Mouse (Mus musculus) heart, postnatal 0 days (tissue): Measurements from ENCODE around the gene Ofcc1. TPM values are rescaled to one million over a fixed set of nuclear protein-coding genes. Genes with fewer than 3 reads are reported as not detected.

Source experiments
- ATAC-seq: fragments of 200-750 bp; cut with Nextera tagmentation; 2 replicates; pipeline ENCODE4 v1.8.0; 2017; ENCODE audit warnings: low read depth, moderate number of reproducible peaks, moderate library complexity; ENCODE audit not compliant: insufficient read depth
- DNase-seq: peaks from one replicate; pipeline ENCODE4 v3.0.0-alpha.2; 2016; ENCODE audit warnings: low spot score
- H3K27ac ChIP-seq: fragments of 300-500 bp; sonication (generic); 2 replicates; pipeline ENCODE4 v1.5.1; 2014; ENCODE audit warnings: low read depth, mild to moderate bottlenecking
- H3K27me3 ChIP-seq: fragments of 300-500 bp; sonication (generic); 2 replicates; pipeline ENCODE4 v1.6.1; 2014; ENCODE audit warnings: low read length, mixed read lengths; ENCODE audit not compliant: control insufficient read depth, insufficient read depth
- H3K36me3 ChIP-seq: fragments of 300-500 bp; sonication (generic); replicated peaks from 2 replicates; pipeline ENCODE4 v1.6.1; 2014; ENCODE audit warnings: low read length, mixed read lengths; ENCODE audit not compliant: control insufficient read depth, insufficient read depth
- H3K4me1 ChIP-seq: fragments of 300-500 bp; sonication (generic); 2 replicates; pipeline ENCODE4 v1.6.1; 2014; ENCODE audit warnings: antibody characterized with exemption; ENCODE audit not compliant: control insufficient read depth, insufficient read depth
- H3K4me2 ChIP-seq: fragments of 300-500 bp; sonication (generic); 2 replicates; pipeline ENCODE4 v1.6.1; 2014; ENCODE audit warnings: low read depth, mild to moderate bottlenecking, low read length, moderate library complexity
- H3K4me3 ChIP-seq: fragments of 300-500 bp; sonication (generic); 2 replicates; pipeline ENCODE4 v1.5.1; 2014; ENCODE audit warnings: low read depth, low read length
- H3K9ac ChIP-seq: fragments of 300-500 bp; sonication (generic); replicated peaks from 2 replicates; pipeline ENCODE4 v1.6.1; 2014; ENCODE audit warnings: low read depth, low read length, mixed read lengths
- H3K9me3 ChIP-seq: fragments of 300-500 bp; sonication (generic); replicated peaks from 2 replicates; pipeline ENCODE4 v1.6.1; 2016; ENCODE audit warnings: low read length; ENCODE audit not compliant: control insufficient read depth
- CTCF ChIP-seq: IDR thresholded peaks from 2 replicates; pipeline ENCODE4 v1.5.1; 2016; ENCODE audit warnings: antibody characterized with exemption, control low read depth, low read depth
- EP300 ChIP-seq: IDR thresholded peaks from 2 replicates; pipeline ENCODE4 v1.6.1; 2016; ENCODE audit warnings: antibody characterized with exemption, low read depth
- WGBS: fragments of 180-500 bp; shearing (Covaris S2); extraction: QIAGEN DNeasy Blood & Tissue Kit; methylation state at CpG from one replicate; pipeline ENCODE4 v1.1.7; 2014; 5-methylcytosine and 5-hydroxymethylcytosine counted together
- polyA plus RNA-seq: library from polyadenylated mRNA; unstranded; fragments of >200 nt; fragmentation: Nextera tagmentation; extraction: Ambion mirVana; gene quantifications from 2 replicates; pipeline ENCODE4 v1.2.1, GENCODE M21; 2015
- total RNA-seq: library from RNA; depleted of rRNA; stranded (reverse); fragments of >200 nt; gene quantifications from 2 replicates; pipeline ENCODE4 v1.2.3, GENCODE M21; 2014; ENCODE audit warnings: low replicate concordance

The Ofcc1 gene
- total and polyA plus RNA-seq, 2 experiments from 2014 or later, result not detected

- H3K4me2 ChIP-seq, result no peak overlapping the region
- 73% methylated on average over 15 of the region's 15 CpGs for WGBS
- ATAC-seq, result no peak
These were observed 75.9 kb downstream of the Ofcc1 start for GRCm38 (mm10) chr13:40285234-40285791.

GRCm38 (mm10) chr13:40280616-40281015 is 80.6 kb downstream of the Ofcc1 start:
- ATAC-seq (no peak), DNase-seq (no peak)
- H3K27ac ChIP-seq, result no peak overlapping the region
- no peaks in the 10 kb centered on the region for H3K36me3 ChIP-seq
- no peaks in the 10 kb centered on the region for H3K9me3 ChIP-seq
- no peaks in the 10 kb centered on the region for H3K4me1 ChIP-seq
- TF ChIP-seq CTCF (no peak), EP300 (no peak)
- WGBS, result 78% methylated on average over 5 of the region's 5 CpGs
- no peak overlapping the region for H3K4me3 ChIP-seq
- no peak overlapping the region for H3K4me2 ChIP-seq
- H3K27me3 ChIP-seq, result no peaks in the 10 kb centered on the region
- H3K9ac ChIP-seq, result no peak overlapping the region

More at GRCm38 (mm10) chr13:40285234-40285791, 75.9 kb downstream of the Ofcc1 start:
- no peaks in the 10 kb centered on the region for H3K36me3 ChIP-seq
- H3K4me3 ChIP-seq, result no peak overlapping the region
- H3K27me3 ChIP-seq, result no peaks in the 10 kb centered on the region
- no peak overlapping the region for H3K27ac ChIP-seq
- no peak overlapping the region for H3K9ac ChIP-seq
- no peak for DNase-seq
- TF ChIP-seq CTCF (no peak), EP300 (no peak)
- H3K9me3 ChIP-seq, result no peaks in the 10 kb centered on the region
- H3K4me1 ChIP-seq, result no peaks in the 10 kb centered on the region

GRCm38 (mm10) chr13:40267546-40267945 is 93.7 kb downstream of the Ofcc1 start:
- Histone ChIP-seq H3K4me1 (no peaks in the 10 kb centered on the region), H3K9ac (no peak overlapping the region), H3K4me3 (no peak overlapping the region), H3K36me3 (no peaks in the 10 kb centered on the region), H3K9me3 (no peaks in the 10 kb centered on the region), H3K27me3 (no peaks in the 10 kb centered on the region), H3K4me2 (no peak overlapping the region), H3K27ac (no peak overlapping the region)
- WGBS, result 81% methylated on average over 9 of the region's 9 CpGs
- TF ChIP-seq EP300, result no peak
- TF ChIP-seq CTCF, result no peak
- no peak for DNase-seq
- no peak for ATAC-seq

- WGBS, result 63% methylated on average over 16 of the region's 16 CpGs
These were observed 98.0 kb downstream of the Ofcc1 start for GRCm38 (mm10) chr13:40263087-40263807.

GRCm38 (mm10) chr13:40258757-40259156 is 102.5 kb downstream of the Ofcc1 start:
- DNase-seq (no peak), ATAC-seq (no peak)
- no peaks in the 10 kb centered on the region for H3K27me3 ChIP-seq
- no peaks in the 10 kb centered on the region for H3K4me1 ChIP-seq
- no peak overlapping the region for H3K4me2 ChIP-seq
- H3K9ac ChIP-seq, result no peak overlapping the region
- no peak for TF ChIP-seq EP300
- no peak for TF ChIP-seq CTCF
- no peak overlapping the region for H3K27ac ChIP-seq
- no peak overlapping the region for H3K4me3 ChIP-seq
- WGBS, result 64% methylated on average over 5 of the region's 5 CpGs
- H3K36me3 ChIP-seq, result no peaks in the 10 kb centered on the region
- no peaks in the 10 kb centered on the region for H3K9me3 ChIP-seq

More at GRCm38 (mm10) chr13:40263087-40263807, 98.0 kb downstream of the Ofcc1 start:
- no peaks in the 10 kb centered on the region for H3K27me3 ChIP-seq
- H3K4me2 ChIP-seq, result no peak overlapping the region
- H3K36me3 ChIP-seq, result no peaks in the 10 kb centered on the region
- H3K9ac ChIP-seq, result no peak overlapping the region
- no peaks in the 10 kb centered on the region for H3K9me3 ChIP-seq
- H3K4me3 ChIP-seq, result no peak overlapping the region
- ATAC-seq, result no peak
- no peak for DNase-seq
- TF ChIP-seq EP300, result no peak
- H3K27ac ChIP-seq, result no peak overlapping the region
- no peaks in the 10 kb centered on the region for H3K4me1 ChIP-seq
